Mouse (Mus musculus) erythroblast, adult 5-6 weeks (primary cell): Measurements from ENCODE around the gene Acan. TPM values are rescaled to one million over a fixed set of nuclear protein-coding genes. Genes with fewer than 3 reads are reported as not detected.

Experiments used
- ATAC-seq: replicated peaks from 2 replicates; pipeline ENCODE4 v1.8.0; 2016; ENCODE audit warnings: moderate number of reproducible peaks, mild to moderate bottlenecking, moderate TSS enrichment, inconsistent platforms; ENCODE audit not compliant: poor library complexity, low FRiP score, severe bottlenecking
- total RNA-seq, 2 experiments: library from RNA; stranded (forward) in 1 of 2; stranded (reverse) in 1 of 2; fragments of 150-400 nt in 1 of 2; fragments of 200-764, 138-1000 nt in 1 of 2; gene quantifications; 2 replicates each; pipeline versions ENCODE4 v1.2.3 to v1.2.4; 2015 to 2017; ENCODE audit warnings: low replicate concordance in 2 of 2

Acan gene
- total RNA-seq (2015; ENCODE audit: low replicate concordance) = not detected in 2 replicates
- total RNA-seq (2017; ENCODE audit: low replicate concordance) = not detected in 2 replicates

DNA sequence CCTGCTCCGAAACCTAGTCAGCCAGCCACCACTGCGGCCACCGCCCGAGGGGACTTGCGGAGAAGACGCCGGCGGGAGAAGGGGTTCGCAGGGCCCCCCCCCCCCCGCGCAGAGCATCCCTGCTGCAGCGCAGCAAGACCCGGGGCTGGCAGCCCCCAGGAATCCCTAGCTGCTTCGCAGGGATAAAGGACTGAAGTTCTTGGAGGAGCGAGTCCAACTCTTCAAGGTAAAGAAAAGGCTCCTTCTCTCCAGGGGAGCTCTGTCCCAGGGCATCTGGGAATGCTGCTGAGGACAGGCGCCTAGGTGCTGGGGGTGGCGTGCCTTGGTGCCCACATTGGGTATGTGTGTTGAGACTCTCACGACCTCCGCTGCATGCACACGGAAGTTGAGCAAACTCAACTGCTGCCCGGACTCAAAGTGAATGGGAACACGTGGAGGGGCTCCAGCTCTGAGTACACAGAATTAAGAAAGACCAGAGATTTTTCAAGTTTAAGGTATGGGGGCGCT lies at the start of gene Acan:
Acan (plus strand) TSS at position 101 of the 507 bp plus-strand sequence.
- no peak for ATAC-seq

DNA sequence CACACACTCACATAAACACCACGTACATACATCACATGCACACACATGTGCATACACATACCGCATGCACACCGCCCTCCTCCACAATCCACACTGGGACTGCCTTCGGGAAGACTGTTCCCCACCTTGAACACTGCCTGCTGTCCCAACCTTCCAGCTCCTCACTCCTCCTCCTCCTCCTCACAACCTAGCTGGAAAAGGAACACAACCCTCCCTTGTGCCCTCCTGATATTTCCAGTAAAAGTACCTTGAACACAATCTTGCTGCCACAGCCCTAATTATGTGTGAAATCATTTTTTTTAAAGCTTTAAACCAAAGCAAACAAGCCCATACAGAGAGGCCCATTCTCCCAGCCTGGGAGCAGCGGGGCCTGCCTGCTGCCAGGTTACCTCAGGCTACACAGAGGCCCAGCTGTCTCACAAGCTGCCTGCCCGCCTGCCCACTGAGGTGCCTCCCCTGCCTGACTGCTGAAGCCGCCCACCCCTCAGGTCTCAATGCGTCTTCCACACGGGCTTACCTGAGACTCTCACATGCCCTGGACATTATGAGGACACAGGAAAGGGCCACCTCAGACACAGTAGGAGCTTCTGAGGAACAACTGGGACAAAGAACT lies 31.9 kb upstream of the Acan start:
- ATAC-seq = no peak

DNA sequence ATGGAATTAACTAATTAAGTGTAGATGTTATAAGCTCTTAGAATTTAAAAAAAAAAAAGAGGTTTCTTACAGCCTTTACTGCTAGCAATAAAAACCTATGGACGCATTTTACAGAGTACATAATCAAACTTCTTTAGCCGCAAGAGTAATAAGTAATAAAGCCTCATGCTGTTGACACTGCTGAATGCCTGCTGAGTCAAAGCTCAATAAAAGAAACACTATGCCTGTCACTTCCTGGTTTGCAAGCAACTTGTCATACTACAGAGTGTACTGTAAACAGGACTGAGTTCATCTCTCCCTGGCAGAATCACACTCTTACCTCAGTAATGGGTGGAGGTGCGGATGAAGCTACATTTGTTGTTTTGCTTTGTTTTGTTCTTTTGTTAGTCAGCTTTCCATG lies 24.1 kb upstream of the Acan start:
- ATAC-seq = no peak

DNA sequence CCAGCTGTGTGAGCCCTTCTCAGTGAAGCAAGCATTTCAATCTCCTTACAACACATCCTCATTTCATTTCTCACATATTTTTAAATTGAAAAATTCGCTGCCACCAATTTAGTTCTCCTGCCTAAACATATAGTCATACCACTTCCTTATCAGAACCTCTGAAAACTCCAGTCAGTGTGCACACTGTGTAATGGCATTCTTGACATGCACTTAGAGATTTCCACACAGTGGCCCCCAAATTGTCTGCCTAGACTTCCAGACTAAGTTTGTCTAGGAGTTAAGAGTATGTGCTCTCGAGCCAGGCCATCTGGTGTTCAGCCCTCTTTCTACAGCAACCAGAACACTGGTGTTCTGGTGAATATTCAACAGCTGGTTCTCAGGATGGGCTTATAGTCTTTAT lies 19.5 kb upstream of the Acan start:
- no peak for ATAC-seq

DNA sequence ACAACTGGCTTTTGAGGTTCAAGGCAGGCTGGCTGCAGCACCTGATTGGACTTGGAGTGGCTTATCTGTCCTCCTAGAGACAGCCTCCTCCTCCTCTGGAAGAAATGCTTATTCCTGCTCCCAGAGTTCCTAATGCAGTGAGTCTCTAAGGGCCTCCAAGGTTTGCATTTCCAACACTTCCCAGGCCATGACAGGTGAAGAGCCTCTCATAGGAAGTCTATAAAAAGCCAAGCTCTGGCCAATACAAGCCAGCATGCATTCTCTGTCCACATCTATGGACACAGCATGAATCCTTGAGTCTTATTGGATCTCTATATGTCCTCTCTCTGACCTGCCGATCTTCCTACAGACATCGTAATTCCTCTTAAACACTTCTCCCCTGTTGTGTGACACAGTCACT lies 18.8 kb upstream of the Acan start:
- ATAC-seq = no peak

DNA sequence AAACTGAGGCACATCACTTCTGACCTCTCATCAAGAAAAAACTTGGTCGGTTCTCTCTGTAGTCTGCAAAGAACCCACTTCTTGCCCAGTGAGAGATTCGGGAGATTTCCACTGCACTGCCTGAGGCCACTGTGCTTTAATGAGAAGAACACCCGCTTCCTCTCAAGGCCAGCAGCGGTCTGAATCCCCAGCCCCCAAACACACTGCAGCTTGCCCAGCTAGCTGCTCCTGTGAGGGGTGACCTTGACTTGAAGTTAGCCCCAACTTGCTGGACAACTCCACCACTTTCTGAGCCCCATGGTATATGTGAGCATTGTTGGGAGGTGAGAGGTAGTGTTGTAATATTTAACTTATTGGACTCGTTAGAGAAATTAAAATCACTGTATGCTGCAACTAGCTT lies 1.2 kb upstream of the Acan start:
- ATAC-seq = no peak

DNA sequence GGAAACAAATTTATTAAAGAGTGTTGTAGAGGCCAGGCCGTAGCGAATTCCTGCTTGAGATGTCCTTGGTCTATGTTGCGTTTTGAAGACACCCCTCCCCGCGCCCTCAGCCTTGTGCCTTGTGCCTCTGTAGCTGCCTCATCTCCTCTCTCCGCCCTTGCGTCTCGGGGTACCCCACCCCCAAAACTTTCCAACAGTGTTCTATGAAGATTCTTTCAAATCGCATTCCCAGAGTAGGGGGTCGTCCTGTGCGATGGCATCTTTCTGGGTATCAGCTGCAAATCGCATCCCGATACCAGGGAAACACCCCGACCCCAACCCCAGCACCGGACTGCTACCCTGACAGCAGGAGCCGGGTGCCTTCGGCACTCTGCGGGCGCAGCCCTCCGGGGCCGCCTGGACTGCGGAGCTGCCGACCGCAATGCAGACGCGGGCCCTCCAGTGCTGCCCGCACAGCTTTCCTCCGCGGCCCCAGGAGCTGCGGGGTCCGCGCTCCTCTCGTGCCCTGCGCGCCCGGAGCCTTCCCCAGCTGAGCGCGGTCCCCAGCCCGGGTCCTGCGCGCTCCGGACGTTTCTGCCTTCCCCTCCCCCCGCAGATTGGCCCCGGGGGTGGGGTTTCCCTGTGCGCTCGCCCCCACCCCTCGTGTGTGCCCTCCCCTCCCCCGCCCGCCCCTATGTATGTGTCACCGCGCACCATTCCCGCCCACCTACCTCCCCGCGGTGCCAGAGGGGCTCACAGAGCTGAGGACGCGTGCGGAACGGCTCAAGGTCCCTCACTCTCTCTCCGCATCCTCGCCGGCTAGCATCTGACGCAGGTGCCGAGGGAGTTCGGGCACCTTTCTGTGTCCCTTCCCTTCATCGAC lies 531 bp upstream of the Acan start:
- ATAC-seq = no peak

DNA sequence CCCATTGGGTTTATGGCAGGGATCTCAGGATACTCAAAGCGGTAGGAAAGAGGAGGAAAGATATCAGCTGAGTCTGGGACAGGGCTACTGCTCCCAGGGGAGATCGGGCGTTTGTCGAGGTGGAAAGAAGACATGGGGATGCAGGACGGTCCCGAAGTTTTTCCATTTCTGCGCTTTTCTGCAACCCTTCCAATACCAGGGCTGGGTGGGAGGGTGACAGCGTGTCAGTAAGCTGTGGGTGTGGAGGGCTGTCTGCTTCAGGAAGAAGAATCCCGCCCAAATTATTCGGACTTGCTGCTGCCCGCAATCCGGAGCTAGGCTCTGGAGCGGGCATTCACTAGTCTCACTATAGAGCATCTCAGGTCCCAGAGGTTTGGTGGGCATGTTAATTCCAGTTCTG lies 828 bp downstream of the Acan start:
- ATAC-seq = no peak

DNA sequence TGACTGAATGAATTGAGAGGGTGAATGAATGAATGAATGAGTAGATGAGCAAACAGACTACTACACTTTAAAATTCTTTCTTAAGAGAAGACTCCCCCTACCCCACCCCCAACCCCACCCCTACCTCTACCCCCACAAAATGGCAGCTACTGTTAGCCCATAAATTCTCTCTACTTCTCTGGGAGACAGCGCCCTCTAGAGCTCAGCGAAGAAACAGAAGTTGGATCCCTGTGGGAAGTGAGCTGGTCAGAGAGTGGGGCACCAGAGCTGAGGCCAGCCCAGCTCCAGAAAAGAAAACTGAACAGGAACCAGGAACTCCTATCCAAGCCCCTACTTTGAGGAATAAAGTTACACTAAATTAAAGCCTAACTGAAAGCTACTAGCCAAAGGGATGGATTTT lies 5.3 kb downstream of the Acan start:
- no peak for ATAC-seq

DNA sequence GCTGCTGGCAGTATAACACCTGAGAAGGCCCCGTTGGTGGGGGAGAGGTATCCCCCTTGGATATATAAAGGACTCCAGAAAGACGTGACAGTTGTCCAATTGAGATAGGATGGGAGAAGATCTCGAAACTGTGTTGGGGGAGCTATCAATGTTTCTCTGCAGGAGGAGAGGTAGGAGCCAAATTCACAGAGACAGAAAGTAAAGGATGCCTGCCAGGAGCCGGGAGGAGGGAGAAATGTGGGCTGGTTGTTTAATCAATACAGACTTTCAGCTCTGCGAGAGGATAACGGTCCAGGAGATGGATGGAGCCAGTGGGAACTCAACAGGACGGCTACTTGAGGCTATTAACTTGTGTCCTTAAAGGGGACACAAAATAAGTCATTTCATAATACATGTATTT lies 14.2 kb downstream of the Acan start:
- ATAC-seq = no peak

DNA sequence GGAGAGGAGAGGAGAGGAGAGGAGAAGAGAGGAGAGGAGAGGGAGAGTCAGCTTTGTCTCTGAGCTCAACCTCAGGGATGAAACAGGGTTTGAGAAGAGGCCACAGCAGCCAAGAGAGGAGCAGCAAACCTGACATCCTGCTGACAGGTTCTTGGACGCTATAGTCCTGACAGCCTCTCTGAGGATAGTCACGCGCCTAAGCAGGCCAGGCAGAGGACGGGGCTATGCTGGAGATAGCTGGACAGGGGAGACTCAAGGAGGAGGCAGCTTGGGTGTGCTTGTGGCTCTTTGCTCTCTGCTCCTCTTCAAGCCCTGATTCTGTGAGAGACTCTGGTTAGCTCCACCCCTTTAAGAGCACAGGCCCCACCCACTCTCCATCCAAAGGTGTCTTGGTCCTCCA lies 14.9 kb downstream of the Acan start:
- no peak for ATAC-seq

DNA sequence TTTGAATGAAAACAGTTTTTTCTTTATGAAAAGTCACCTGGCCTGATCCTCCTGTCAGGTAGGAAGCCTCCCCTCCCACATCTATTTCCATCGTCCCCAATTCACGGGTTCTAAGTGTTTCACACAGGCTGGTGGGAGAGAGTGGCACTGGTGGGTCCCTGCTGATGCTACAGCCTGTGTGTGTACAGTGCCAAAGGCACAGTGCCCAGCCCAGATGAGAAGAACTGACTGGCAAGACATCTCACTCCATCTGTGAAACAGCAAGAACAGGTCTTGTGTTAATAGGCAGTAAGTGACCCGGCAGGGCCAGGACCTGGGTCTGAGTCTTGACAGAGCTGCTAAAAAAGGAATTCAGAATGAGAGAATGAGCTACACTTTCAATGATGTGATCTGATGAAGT lies 25.9 kb downstream of the Acan start:
- ATAC-seq = no peak

DNA sequence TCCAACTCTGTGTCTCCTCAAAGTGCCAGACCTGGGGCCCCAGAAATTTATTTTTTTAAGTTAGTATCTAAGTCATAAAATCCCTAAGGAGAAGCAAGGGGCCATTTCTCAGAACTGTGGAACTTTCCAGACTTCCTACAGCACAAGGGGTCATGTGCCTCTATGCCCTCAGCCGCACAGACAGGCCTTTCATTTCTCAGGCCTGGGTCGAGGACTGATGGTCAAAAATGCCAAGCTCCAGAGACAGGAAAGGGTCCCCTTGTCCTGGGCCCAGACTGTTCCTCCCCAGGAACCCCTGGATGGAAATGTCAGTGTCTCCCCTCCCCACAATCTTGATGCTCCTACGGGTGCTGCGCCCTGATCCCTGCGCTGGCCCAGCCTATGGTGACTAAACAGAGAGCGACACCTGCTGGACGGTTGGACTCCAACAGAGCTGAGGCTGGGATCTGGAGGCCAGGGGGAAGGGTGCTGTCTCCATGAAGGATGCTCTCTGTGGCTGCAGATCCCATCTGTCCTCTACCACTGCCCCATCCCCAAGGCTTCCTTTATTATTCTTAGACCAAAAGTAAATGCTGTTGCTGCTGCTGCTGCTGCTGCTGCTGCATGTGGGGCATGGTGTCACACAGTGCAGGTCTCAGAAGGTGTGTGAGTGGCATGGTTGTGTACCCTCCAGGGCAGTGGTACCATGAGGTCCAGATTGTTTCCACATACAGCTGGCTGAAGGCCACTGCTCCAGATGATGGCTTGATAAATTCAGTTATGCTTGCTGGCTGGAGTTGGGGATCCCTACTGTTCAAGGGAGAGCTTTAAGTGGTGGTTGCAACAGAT lies 27.5 kb downstream of the Acan start:
- peak; percentile 75; the same call in 1 of the 2 replicates for ATAC-seq

DNA sequence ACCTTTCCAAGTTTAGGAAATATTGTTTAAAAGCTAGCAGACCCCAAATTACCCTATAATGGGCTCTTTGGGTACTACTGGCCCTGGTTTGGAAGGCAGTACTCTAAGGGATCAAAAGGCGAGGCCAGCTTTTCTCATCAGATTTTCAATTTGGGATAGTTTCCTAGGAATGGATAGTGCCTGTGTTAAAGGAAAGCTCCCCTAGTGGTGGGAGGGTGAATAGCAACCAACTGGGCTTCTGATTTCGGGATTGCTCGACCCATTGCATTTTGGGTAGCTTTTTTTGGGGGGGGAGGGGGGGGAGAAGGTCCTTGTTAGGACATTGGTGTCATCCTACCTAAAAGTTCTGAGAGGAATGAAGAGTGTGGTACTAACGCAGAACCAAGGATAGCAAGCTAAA lies 35.8 kb downstream of the Acan start:
- ATAC-seq = no peak

DNA sequence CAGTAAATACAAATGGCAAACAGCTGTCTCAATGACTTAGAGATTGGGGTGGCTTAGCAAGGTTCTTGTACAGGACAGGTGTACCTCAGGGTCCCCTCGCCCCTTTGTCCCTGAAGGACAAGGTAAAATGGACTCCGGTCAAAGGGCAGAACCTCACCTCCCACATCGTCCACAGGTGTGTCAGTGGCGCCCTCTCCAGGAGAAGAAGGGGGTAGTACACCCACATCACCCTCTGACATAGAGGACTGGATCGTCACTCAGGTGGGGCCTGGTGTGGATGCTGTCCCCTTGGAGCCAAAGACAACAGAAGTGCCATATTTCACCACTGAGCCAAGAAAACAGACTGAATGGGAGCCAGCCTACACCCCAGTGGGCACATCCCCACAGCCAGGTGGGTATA lies 43.2 kb downstream of the Acan start:
- no peak for ATAC-seq

DNA sequence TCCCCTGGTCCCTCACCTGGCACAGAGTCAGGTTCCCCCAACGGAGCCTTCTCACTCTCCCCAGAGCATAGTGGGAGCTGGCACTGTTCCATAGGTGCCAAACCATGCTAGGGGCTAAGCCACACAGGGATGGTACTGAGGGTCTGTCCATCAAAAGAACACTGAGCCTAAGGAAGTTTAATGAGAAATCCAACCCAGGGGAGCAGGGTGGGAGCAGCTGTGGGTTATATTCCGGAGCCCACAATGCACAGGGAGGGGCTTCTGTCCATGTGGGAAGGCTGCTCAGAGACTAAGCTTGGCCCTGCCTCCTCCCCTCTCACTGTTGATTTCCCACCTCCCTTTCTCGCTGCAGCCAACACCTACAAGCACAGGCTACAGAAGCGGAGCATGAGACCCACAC lies 60.6 kb downstream of the Acan start:
- ATAC-seq = no peak

DNA sequence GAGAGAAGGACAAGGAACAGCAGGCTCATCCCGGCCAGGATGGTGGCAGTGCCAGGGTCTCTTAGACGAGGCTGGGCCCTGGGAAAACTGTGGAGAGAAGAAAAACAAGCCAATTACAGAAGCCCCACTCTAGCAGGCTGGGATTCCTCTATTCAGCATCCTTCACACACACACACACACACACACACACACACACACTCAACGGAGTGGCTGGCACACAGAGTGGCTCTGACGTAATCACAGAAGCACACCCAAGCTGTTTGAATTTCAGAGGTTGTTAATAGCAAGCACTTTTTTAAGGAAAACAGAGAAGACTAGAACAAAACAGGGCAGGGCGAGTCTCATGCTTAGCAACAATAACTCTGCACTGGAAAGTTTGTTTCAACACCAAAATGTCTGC lies 70.2 kb downstream of the Acan start:
- no peak for ATAC-seq

DNA sequence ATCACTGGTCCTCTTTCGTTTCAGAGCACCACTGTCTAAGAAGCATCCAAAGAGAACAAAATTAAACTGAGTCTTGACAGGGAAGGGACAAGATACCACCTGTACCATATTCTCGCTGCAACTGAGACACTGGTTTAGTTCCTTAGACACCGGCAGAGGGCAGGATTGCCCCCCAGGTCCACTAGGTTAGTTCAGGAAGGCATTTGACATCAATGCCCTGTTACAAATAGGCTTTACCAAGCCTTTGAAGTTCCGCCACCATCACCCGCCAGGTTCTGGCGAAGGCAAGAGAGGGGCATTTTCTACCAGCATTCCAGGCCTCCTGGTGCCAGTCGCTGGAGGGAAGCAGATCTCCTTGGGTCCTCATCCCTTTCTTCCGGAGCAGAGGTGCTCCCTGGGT lies 76.6 kb downstream of the Acan start:
- ATAC-seq = no peak

DNA sequence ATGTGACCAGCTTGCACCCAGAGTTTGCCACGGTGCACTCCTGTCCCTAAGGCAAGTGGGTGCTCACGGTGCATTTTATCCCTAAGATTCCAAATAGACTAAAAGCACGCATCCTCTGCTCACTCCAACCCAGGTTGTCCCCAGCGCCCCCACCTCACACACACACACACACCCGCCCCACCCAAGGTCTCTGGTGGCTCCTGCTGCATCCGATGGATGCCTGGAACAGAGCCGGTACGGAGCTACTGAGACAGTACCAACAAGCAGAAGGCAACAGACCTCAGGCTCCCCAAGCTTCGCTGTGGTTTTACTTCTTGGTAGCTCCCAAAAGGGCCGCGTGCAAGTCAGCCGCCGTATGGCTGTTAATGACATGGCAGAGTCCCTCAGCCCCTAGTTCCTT lies 77.1 kb downstream of the Acan start:
- ATAC-seq = no peak

DNA sequence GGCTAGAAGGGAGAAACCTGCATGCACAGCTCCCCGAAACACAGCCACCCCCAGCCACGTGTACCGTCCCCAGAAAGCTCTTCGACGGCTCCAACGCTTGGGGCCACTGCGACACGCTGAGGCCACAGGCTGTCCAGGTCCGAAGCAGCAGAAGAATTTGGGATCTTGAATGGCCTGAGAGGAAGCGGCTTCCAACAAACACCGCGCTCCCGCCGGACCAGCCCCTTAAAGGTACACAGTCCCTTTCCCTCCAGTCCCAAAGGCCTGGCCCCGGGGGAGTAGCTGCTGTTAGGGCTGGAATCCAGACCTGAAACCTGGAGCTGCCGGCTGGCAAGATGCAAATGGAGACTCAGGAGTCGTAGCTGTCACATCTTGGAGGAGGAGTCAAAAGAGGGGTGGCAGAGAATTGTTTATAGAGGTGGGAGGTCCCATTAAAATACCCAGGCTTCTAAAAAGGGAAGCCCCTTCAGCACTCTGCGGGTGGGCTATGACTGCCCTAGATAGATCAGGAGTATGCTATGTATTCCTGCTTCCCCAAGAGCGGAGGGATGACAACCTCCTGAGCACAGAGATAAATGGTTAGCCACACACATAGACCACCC lies 77.7 kb downstream of the Acan start, which contains the start of gene Hapln3:
Hapln3 (minus strand) TSS at position 176 of the 602 bp plus-strand sequence.
- no peak for ATAC-seq
